Mouse (Mus musculus) hindbrain, embryonic 11.5 days (tissue): ENCODE data around the gene Ccl5. TPM values are rescaled to one million over a fixed set of nuclear protein-coding genes. Genes with fewer than 3 reads are reported as not detected.
"Not testable (repeated sequence)": the region's sequence is repeated elsewhere in the genome, so short reads cannot be mapped to it uniquely, and the experiment has no call there.

Experiments
- ATAC-seq: fragments of 200-750 bp; cut with Nextera tagmentation; 2 replicates; pipeline ENCODE4 v1.8.0; 2017; ENCODE audit warnings: mild to moderate bottlenecking, moderate TSS enrichment, moderate library complexity; ENCODE audit not compliant: low FRiP score
- DNase-seq: peaks from one replicate; pipeline ENCODE4 v3.0.0-alpha.2; 2015; ENCODE audit warnings: low spot score
- H3K27ac ChIP-seq: fragments of 300-500 bp; sonication (generic); 2 replicates; pipeline ENCODE4 v1.5.1; 2014; ENCODE audit warnings: mild to moderate bottlenecking, low read depth, low read length
- H3K27me3 ChIP-seq: fragments of 300-500 bp; sonication (generic); 2 replicates; pipeline ENCODE4 v1.6.1; 2014; ENCODE audit warnings: mild to moderate bottlenecking, low read length, moderate library complexity, mixed read lengths; ENCODE audit not compliant: control insufficient read depth, insufficient read depth
- H3K36me3 ChIP-seq: fragments of 300-500 bp; sonication (generic); 2 replicates; pipeline ENCODE4 v1.6.1; 2014; ENCODE audit warnings: mild to moderate bottlenecking, low read length, moderate library complexity, mixed read lengths; ENCODE audit not compliant: control insufficient read depth, insufficient read depth
- H3K4me1 ChIP-seq: fragments of 300-500 bp; sonication (generic); replicated peaks from 2 replicates; pipeline ENCODE4 v1.6.1; 2014; ENCODE audit warnings: low read length, mixed read lengths; ENCODE audit not compliant: control insufficient read depth, insufficient read depth
- H3K4me2 ChIP-seq: fragments of 300-500 bp; sonication (generic); replicated peaks from 2 replicates; pipeline ENCODE4 v1.6.1; 2014; ENCODE audit warnings: mild to moderate bottlenecking, low read depth, low read length
- H3K4me3 ChIP-seq: fragments of 300-500 bp; sonication (generic); 2 replicates; pipeline ENCODE4 v1.5.1; 2014; ENCODE audit warnings: low read depth, low read length
- H3K9ac ChIP-seq: fragments of 300-500 bp; sonication (generic); 2 replicates; pipeline ENCODE4 v1.6.1; 2014; ENCODE audit warnings: low read depth, low read length
- H3K9me3 ChIP-seq: fragments of 300-500 bp; sonication (generic); 2 replicates; pipeline ENCODE4 v1.6.1; 2016; ENCODE audit warnings: low read length; ENCODE audit not compliant: control insufficient read depth
- WGBS: fragments of 180-500 bp; shearing (Covaris S2); extraction: QIAGEN DNeasy Blood & Tissue Kit; methylation state at CpG from one replicate; pipeline ENCODE4 v1.1.7; 2014; 5-methylcytosine and 5-hydroxymethylcytosine counted together
- polyA plus RNA-seq: library from polyadenylated mRNA; unstranded; fragments of >200 nt; fragmentation: Nextera tagmentation; extraction: Ambion mirVana; gene quantifications from 2 replicates; pipeline ENCODE4 v1.2.1, GENCODE M21; 2014

The Ccl5 gene
- polyA plus RNA-seq, 1 experiment from 2014 or later = 0.42 TPM

GRCm38 (mm10) chr11:83551037-83551436 is 20.7 kb upstream of the Ccl5 start:
- H3K27ac ChIP-seq, ATAC-seq, H3K27me3 ChIP-seq, H3K9me3 ChIP-seq, H3K36me3 ChIP-seq, H3K4me2 ChIP-seq, H3K4me1 ChIP-seq, H3K4me3 ChIP-seq, H3K9ac ChIP-seq, DNase-seq: not testable (repeated sequence)
- WGBS = 86% methylated on average over 6 of the region's 7 CpGs

GRCm38 (mm10) chr11:83550186-83550632 is 19.9 kb upstream of the Ccl5 start:
- H3K27me3 ChIP-seq = no peaks in the 10 kb centered on the region
- no peaks in the 10 kb centered on the region for H3K9me3 ChIP-seq
- H3K27ac ChIP-seq = no peak overlapping the region
- H3K36me3 ChIP-seq = no peaks in the 10 kb centered on the region
- H3K4me2 ChIP-seq = no peak overlapping the region
- WGBS = 93% methylated on average over 5 of the region's 5 CpGs
- H3K4me3 ChIP-seq = no peak overlapping the region
- H3K9ac ChIP-seq = no peak overlapping the region
- DNase-seq (no peak), ATAC-seq (no peak)
- H3K4me1 ChIP-seq = no peaks in the 10 kb centered on the region

DNA sequence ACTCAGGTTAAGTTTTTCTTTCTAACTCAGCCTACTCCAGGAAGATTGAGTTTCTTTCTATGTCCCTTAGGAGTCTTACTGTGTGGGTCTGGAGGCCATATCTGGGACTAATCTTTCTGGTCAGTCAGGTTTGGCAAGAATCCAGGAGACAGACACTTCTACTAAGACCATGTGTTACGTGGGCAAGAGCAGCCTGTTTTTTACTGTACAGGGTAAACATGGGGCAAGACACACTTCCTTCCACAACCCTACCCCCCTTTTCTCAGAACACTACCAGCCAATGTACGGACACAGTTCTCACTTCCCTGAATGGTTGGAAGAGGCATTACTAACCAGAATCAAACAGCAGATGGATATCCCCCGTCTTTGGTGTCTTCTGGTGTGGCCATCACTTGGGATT is 13.9 kb upstream of the Ccl5 start:
- no peak overlapping the region for H3K4me3 ChIP-seq
- H3K4me2 ChIP-seq = no peak overlapping the region
- DNase-seq (no peak), ATAC-seq (no peak)
- no peak overlapping the region for H3K27ac ChIP-seq
- H3K9ac ChIP-seq = no peak overlapping the region
- H3K9me3 ChIP-seq = no peaks in the 10 kb centered on the region
- H3K36me3 ChIP-seq = no peaks in the 10 kb centered on the region
- WGBS = 73% methylated on average over 3 of the region's 3 CpGs
- H3K27me3 ChIP-seq = no peaks in the 10 kb centered on the region
- no peaks in the 10 kb centered on the region for H3K4me1 ChIP-seq

DNA sequence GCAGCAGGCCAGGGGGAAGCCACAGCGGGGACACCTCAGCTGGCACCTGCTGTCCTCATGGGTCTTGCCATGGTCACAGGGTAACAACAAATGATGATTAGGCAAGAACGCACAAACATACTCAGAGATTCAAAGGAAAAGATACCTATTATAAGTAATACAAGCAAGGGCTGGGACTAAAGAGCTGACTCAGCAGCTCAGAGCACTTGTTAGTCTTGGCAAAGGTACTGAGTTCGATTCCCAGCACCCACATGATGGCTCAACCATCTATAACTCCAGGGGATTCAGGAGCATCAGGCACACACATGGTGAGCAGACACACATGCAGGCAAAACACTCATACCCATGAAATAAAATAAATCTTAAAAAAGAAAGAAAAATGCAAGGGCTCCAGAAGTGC is 11.1 kb upstream of the Ccl5 start:
- Histone ChIP-seq H3K9me3 (no peaks in the 10 kb centered on the region), H3K36me3 (no peaks in the 10 kb centered on the region), H3K4me3 (no peak overlapping the region), H3K4me2 (no peak overlapping the region), H3K9ac (no peak overlapping the region), H3K4me1 (no peaks in the 10 kb centered on the region), H3K27ac (no peak overlapping the region), H3K27me3 (no peaks in the 10 kb centered on the region)
- WGBS = 94% methylated on average over 3 of the region's 3 CpGs
- DNase-seq = no peak
- ATAC-seq = no peak

- no peaks in the 10 kb centered on the region for H3K9me3 ChIP-seq
- H3K27me3 ChIP-seq = no peaks in the 10 kb centered on the region
- no peaks in the 10 kb centered on the region for H3K36me3 ChIP-seq
- DNase-seq (no peak), ATAC-seq (no peak)
- no peak overlapping the region for H3K4me3 ChIP-seq
- WGBS = 90% methylated on average over 2 of the region's 2 CpGs
- no peak overlapping the region for H3K27ac ChIP-seq
- H3K4me2 ChIP-seq = no peak overlapping the region
- H3K4me1 ChIP-seq = no peaks in the 10 kb centered on the region
- no peak overlapping the region for H3K9ac ChIP-seq
Measured at GRCm38 (mm10) chr11:83540931-83541330, 10.6 kb upstream of the Ccl5 start.

DNA sequence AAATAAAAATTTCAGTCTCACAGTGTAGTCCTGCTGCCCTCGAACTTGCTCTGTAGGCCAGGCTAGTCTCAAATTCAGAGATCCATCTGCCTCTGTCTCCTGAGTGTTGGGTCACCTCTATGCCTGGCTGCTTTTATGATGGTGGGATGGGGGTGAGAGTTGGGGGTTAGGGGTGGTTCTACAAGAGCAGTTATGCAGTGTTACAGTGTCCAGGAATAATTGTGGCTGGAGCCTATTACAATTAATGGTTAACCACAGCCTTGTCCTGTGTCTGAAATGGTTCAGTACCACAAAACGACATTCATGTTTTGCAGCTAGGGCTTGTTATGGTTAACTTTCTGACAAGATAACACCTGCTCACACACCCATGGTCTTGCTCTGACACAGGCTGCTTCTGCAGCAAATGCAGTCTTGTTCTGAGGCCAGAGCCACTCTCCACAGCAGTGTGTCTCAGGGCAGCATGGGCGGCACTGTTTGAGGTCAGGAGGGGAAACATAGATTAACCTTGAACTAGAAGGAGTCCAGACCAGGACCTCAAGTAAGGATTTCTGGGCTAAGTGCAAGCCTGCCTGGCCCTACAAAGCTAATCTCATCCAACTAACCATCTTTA is 8.5 kb upstream of the Ccl5 start:
- WGBS = 90% methylated on average over 3 of the region's 3 CpGs
- Histone ChIP-seq H3K9ac (no peak overlapping the region), H3K27me3 (no peaks in the 10 kb centered on the region), H3K4me2 (no peak overlapping the region), H3K4me3 (no peak overlapping the region), H3K27ac (no peak overlapping the region), H3K9me3 (no peaks in the 10 kb centered on the region), H3K36me3 (no peaks in the 10 kb centered on the region), H3K4me1 (no peaks in the 10 kb centered on the region)
- no peak for DNase-seq
- ATAC-seq = no peak

GRCm38 (mm10) chr11:83536831-83537230 is 6.5 kb upstream of the Ccl5 start:
- ATAC-seq (no peak), DNase-seq (no peak)
- no peaks in the 10 kb centered on the region for H3K27me3 ChIP-seq
- no peak overlapping the region for H3K4me3 ChIP-seq
- H3K4me2 ChIP-seq = no peak overlapping the region
- no peak overlapping the region for H3K27ac ChIP-seq
- H3K4me1 ChIP-seq = no peaks in the 10 kb centered on the region
- H3K9me3 ChIP-seq = no peaks in the 10 kb centered on the region
- 77% methylated on average over 3 of the region's 3 CpGs for WGBS
- no peak overlapping the region for H3K9ac ChIP-seq
- no peaks in the 10 kb centered on the region for H3K36me3 ChIP-seq

DNA sequence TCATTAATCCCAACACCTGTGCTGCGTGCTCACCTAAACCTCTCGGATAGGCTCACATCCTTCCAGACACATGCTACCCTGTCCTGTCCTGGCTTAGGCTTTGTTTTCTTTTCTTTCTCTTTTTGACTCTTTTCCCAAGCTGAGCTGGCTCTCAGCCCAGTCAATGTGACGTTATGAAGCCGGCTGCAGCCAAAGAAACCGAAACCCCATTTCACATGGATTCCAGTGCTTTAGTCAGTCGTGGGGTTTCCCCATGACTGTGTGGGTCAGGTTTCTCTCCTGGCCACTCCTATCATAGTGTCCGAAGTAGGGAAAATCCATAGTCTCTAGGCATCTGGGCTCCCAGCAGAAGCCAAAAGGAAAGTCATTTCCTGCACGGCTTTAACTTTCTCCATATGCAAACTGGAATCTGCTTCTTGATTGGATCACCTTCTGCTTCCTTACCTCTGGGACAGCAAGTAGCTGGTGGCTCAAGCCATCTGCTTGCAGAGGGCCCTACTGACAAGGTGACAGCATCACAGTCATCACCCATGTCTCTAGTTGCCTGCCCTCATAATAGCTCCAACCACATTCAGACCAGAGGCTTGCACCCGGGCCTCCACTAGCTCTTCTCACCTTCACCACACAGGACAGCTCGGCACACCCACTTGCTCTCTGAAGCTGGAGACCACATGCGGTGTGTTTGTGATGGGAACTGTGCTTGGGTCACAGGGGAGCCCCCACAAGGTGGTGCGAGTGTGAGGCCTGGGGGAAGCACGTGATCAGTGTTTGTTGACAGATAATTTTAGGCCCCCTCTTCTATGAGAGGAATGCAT is 4.5 kb upstream of the Ccl5 start:
- H3K9me3 ChIP-seq = no peaks in the 10 kb centered on the region
- H3K36me3 ChIP-seq = no peaks in the 10 kb centered on the region
- no peak overlapping the region for H3K27ac ChIP-seq
- no peak overlapping the region for H3K4me2 ChIP-seq
- WGBS = 55% methylated on average over 13 of the region's 13 CpGs
- no peaks in the 10 kb centered on the region for H3K27me3 ChIP-seq
- H3K9ac ChIP-seq = no peak overlapping the region
- ATAC-seq (no peak), DNase-seq (peak; percentile 7)
- H3K4me1 ChIP-seq = no peaks in the 10 kb centered on the region
- H3K4me3 ChIP-seq = no peak overlapping the region

- H3K4me1 ChIP-seq = no peaks in the 10 kb centered on the region
- H3K4me3 ChIP-seq = no peak overlapping the region
- WGBS = 84% methylated on average over 8 of the region's 8 CpGs
- ATAC-seq (no peak), DNase-seq (no peak)
- no peaks in the 10 kb centered on the region for H3K36me3 ChIP-seq
- H3K9ac ChIP-seq = no peak overlapping the region
- H3K27me3 ChIP-seq = no peaks in the 10 kb centered on the region
- no peaks in the 10 kb centered on the region for H3K9me3 ChIP-seq
- no peak overlapping the region for H3K4me2 ChIP-seq
- H3K27ac ChIP-seq = no peak overlapping the region
Measured at GRCm38 (mm10) chr11:83534143-83534542, 3.8 kb upstream of the Ccl5 start.
